Mouse (Mus musculus) ovary, postnatal 36 days (tissue): Measurements from ENCODE around the gene Peli1.
"Not testable (repeated sequence)": the region's sequence is repeated elsewhere in the genome, so short reads cannot be mapped to it uniquely, and the experiment has no call there.

Experiments
- DNase-seq: peaks from one replicate; pipeline ENCODE4 v3.0.0; 2022; ENCODE audit warnings: low spot score, mixed read lengths

The Peli1 gene

GRCm38 (mm10) chr11:21151672-21152071 is 60.6 kb downstream of the Peli1 start:
- no peak for DNase-seq

- no peak for DNase-seq
Measured at GRCm38 (mm10) chr11:21153111-21153510, 62.0 kb downstream of the Peli1 start.

GRCm38 (mm10) chr11:21157595-21157994 is 66.5 kb downstream of the Peli1 start:
- DNase-seq, result no peak

- no peak for DNase-seq
Measured at GRCm38 (mm10) chr11:21162093-21162492, 71.0 kb downstream of the Peli1 start.

GRCm38 (mm10) chr11:21163143-21163542 is 72.1 kb downstream of the Peli1 start:
- DNase-seq, result no peak

GRCm38 (mm10) chr11:21163673-21164072 is 72.6 kb downstream of the Peli1 start:
- peak; percentile 18 for DNase-seq

GRCm38 (mm10) chr11:21164312-21164993 is 73.4 kb downstream of the Peli1 start:
- DNase-seq, result no peak

GRCm38 (mm10) chr11:21164994-21165560 is 74.0 kb downstream of the Peli1 start:
- DNase-seq, result no peak

GRCm38 (mm10) chr11:21166495-21167096 is 75.5 kb downstream of the Peli1 start:
- DNase-seq, result no peak

- no peak for DNase-seq
Measured at GRCm38 (mm10) chr11:21168828-21169607, 77.9 kb downstream of the Peli1 start.

- DNase-seq, result not testable (repeated sequence)
Measured at GRCm38 (mm10) chr11:21169608-21169860, 78.4 kb downstream of the Peli1 start.

- DNase-seq, result no peak
Measured at GRCm38 (mm10) chr11:21172281-21172680, 81.2 kb downstream of the Peli1 start.

- no peak for DNase-seq
Measured at GRCm38 (mm10) chr11:21173926-21174325, 82.8 kb downstream of the Peli1 start.

GRCm38 (mm10) chr11:21174396-21174795 is 83.3 kb downstream of the Peli1 start:
- peak; percentile 58 for DNase-seq

GRCm38 (mm10) chr11:21175063-21175462 is 84.0 kb downstream of the Peli1 start:
- DNase-seq, result no peak

GRCm38 (mm10) chr11:21176491-21176890 is 85.4 kb downstream of the Peli1 start:
- no peak for DNase-seq

GRCm38 (mm10) chr11:21178343-21178742 is 87.3 kb downstream of the Peli1 start:
- peak; percentile 34 for DNase-seq

GRCm38 (mm10) chr11:21178998-21179645 is 88.0 kb downstream of the Peli1 start:
- DNase-seq, result no peak

- DNase-seq, result not testable (repeated sequence)
Measured at GRCm38 (mm10) chr11:21179873-21180272, 88.8 kb downstream of the Peli1 start.

GRCm38 (mm10) chr11:21180650-21181049 is 89.6 kb downstream of the Peli1 start:
- DNase-seq, result no peak

- DNase-seq, result no peak
Measured at GRCm38 (mm10) chr11:21181616-21182015, 90.5 kb downstream of the Peli1 start.

GRCm38 (mm10) chr11:21182709-21183108 is 91.6 kb downstream of the Peli1 start:
- no peak for DNase-seq
